13 mouse cellular contexts compared by ENCODE assay signal in the genomic region with DNA sequence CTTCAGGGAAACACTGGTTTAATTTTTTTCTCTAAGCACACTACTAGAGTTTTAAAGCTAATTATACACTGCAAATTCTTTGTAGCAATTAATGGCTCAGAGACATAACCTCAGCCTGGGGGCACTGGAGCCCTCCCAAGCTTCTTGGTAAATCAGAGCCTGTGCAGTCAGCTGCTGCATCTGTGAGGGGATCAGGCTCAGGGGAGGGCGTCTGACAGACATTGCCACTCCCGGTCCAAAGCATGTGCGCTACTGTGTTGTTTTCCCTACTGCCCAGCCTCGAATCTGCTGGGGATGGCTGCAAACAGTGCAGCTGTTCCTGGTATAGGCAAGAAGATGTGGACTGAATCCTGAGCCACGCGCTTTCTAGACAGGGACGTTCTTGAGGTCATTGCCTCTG.
DNase-seq lines count a peak whose midpoint lies in the region; ATAC-seq lines count a peak whose summit lies in the region.
"Had no signal": no experiment of that assay in that cellular context is flagged by ENCODE, and none has a peak within 500 bp of the region (broad histone marks: within the 10 kb centered on the region; RNA-seq: fewer than 3 reads in every experiment).

No protein-coding gene starts in this region.

- H3K4me1 ChIP-seq in heart, embryonic 11.5 days (ENCODE audit: control insufficient read depth, insufficient read depth, low read length): peaks cover 79% of the 10 kb centered on the region
- H3K4me1 ChIP-seq in megakaryocyte, embryonic 14.5 days: peaks cover 97% of the 10 kb centered on the region
- peaks cover 35% of the 10 kb centered on the region for H3K4me1 ChIP-seq in embryonic facial prominence, embryonic 15.5 days
- H3K4me1 ChIP-seq in limb, embryonic 13.5 days: peaks cover 43% of the 10 kb centered on the region

- 35% methylated on average over 7 of the region's 7 CpGs for WGBS in heart, embryonic 11.5 days (ENCODE audit: insufficient replicate concordance)
- whole genome bisulfite sequencing in embryonic facial prominence, embryonic 15.5 days: 19% methylated on average over 7 of the region's 7 CpGs
- 45% methylated on average over 7 of the region's 7 CpGs for WGBS in limb, embryonic 13.5 days

- no peaks in the 10 kb centered on the region for H3K9me3 ChIP-seq in heart, embryonic 11.5 days (replicated peaks; ENCODE audit: control insufficient read depth, low read length)
- H3K9me3 ChIP-seq in megakaryocyte, embryonic 14.5 days: no peaks in the 10 kb centered on the region
- H3K9me3 ChIP-seq in embryonic facial prominence, embryonic 15.5 days (replicated peaks): no peaks in the 10 kb centered on the region
- no peaks in the 10 kb centered on the region for H3K9me3 ChIP-seq in limb, embryonic 13.5 days
- H3K9me3 ChIP-seq: stomach, embryonic 15.5 days had no signal

- no peak for DNase-seq in heart, postnatal 36 days
- no peak for DNase-seq in right cerebral cortex, adult 18-20 months
- DNase-seq in thymus, postnatal 25 days: no peak
- DNase-seq: cerebellum, postnatal 25 days; gastrocnemius, postnatal 36 days; liver had no signal

- no peak for ATAC-seq in heart, embryonic 11.5 days (replicated peaks; ENCODE audit: insufficient number of reproducible peaks, low FRiP score, low TSS enrichment)
- ATAC-seq in megakaryocyte, adult 5-6 weeks (ENCODE audit: poor library complexity, severe bottlenecking): no peak
- 0 out of 2 replicates have a peak, but pooled peaks have one; percentile 66 for ATAC-seq in embryonic facial prominence, embryonic 15.5 days (ENCODE audit: insufficient number of reproducible peaks, low FRiP score, low TSS enrichment, low read depth)
- peak; percentile 46; the same call in 1 of the 2 replicates for ATAC-seq in limb, embryonic 13.5 days (ENCODE audit: low FRiP score, low read depth)
- ATAC-seq: CD4-positive, CD25-positive, alpha-beta regulatory T cell, adult 4 months had no signal

- no peak overlapping the region for H3K4me3 ChIP-seq in heart, embryonic 11.5 days (ENCODE audit: low read depth, low read length)
- H3K4me3 ChIP-seq in megakaryocyte, embryonic 14.5 days (replicated peaks): peak overlapping the region; percentile 11
- no peak overlapping the region for H3K4me3 ChIP-seq in embryonic facial prominence, embryonic 15.5 days (replicated peaks)
- H3K4me3 ChIP-seq in limb, embryonic 13.5 days: no peak overlapping the region
- H3K4me3 ChIP-seq: stomach, embryonic 15.5 days had no signal

- peak overlapping the region; percentile 39; the same call in 1 of the 2 replicates for H3K9ac ChIP-seq in heart, embryonic 11.5 days (ENCODE audit: low read depth, low read length)
- H3K9ac ChIP-seq in embryonic facial prominence, embryonic 15.5 days: no peak overlapping the region
- H3K9ac ChIP-seq in limb, embryonic 13.5 days: 0 out of 2 replicates have a peak overlapping the region, but pooled peaks have one; percentile 6
- H3K9ac ChIP-seq: stomach, embryonic 15.5 days had no signal

- no peak overlapping the region for H3K4me2 ChIP-seq in heart, embryonic 11.5 days
- H3K4me2 ChIP-seq in embryonic facial prominence, embryonic 15.5 days (replicated peaks): peak overlapping the region; percentile 17; the same call in 1 of the 2 replicates
- no peak overlapping the region for H3K4me2 ChIP-seq in limb, embryonic 13.5 days (replicated peaks)
- H3K4me2 ChIP-seq: stomach, embryonic 15.5 days had no signal

- no peaks in the 10 kb centered on the region for H3K27me3 ChIP-seq in heart, embryonic 11.5 days (ENCODE audit: control insufficient read depth, insufficient read depth, low read length)
- no peaks in the 10 kb centered on the region for H3K27me3 ChIP-seq in megakaryocyte, embryonic 14.5 days (replicated peaks)
- no peaks in the 10 kb centered on the region for H3K27me3 ChIP-seq in embryonic facial prominence, embryonic 15.5 days
- no peaks in the 10 kb centered on the region for H3K27me3 ChIP-seq in limb, embryonic 13.5 days
- H3K27me3 ChIP-seq: stomach, embryonic 15.5 days had no signal

- H3K27ac ChIP-seq in heart, embryonic 11.5 days (ENCODE audit: low read depth, low read length): 0 out of 2 replicates have a peak overlapping the region, but pooled peaks have one; percentile 59
- 0 out of 2 replicates have a peak overlapping the region, but pooled peaks have one; percentile 58 for H3K27ac ChIP-seq in embryonic facial prominence, embryonic 15.5 days (replicated peaks)
- peak overlapping the region; percentile 28; the same call in 1 of the 2 replicates for H3K27ac ChIP-seq in limb, embryonic 13.5 days
- H3K27ac ChIP-seq: stomach, embryonic 15.5 days had no signal

- no peaks in the 10 kb centered on the region for H3K36me3 ChIP-seq in heart, embryonic 11.5 days (ENCODE audit: control insufficient read depth, insufficient read depth, low read length)
- H3K36me3 ChIP-seq in megakaryocyte, embryonic 14.5 days (replicated peaks; ENCODE audit: low read length): no peaks in the 10 kb centered on the region
- H3K36me3 ChIP-seq in embryonic facial prominence, embryonic 15.5 days: no peaks in the 10 kb centered on the region
- no peaks in the 10 kb centered on the region for H3K36me3 ChIP-seq in limb, embryonic 13.5 days
- H3K36me3 ChIP-seq: stomach, embryonic 15.5 days had no signal

- intact Hi-C loops in heart, postnatal 36 days (cut with DNase I): no loop called here

Comparison
In these comparisons a context has a peak if more than half of its experiments do, and no peak if none do; other contexts are left out.
1. ATAC-seq: peak in embryonic facial prominence, embryonic 15.5 days (single experiment) and limb, embryonic 13.5 days (single experiment); none in heart, embryonic 11.5 days (single experiment) and megakaryocyte, adult 5-6 weeks (single experiment).
2. Peak in every context shown above with its lines, with median percentiles within 50 percentile points of each other: H3K27ac ChIP-seq.